Mouse (Mus musculus) hindbrain, postnatal 0 days (tissue): ENCODE data around the gene Cds1. TPM values are rescaled to one million over a fixed set of nuclear protein-coding genes. Genes with fewer than 3 reads are reported as not detected.

Source experiments
- ATAC-seq: fragments of 200-750 bp; cut with Nextera tagmentation; 2 replicates; pipeline ENCODE4 v1.8.0; 2017; ENCODE audit warnings: mild to moderate bottlenecking, moderate TSS enrichment, moderate library complexity
- DNase-seq: peaks from one replicate; pipeline ENCODE4 v3.0.0-alpha.2; 2015; ENCODE audit warnings: low spot score
- H3K27ac ChIP-seq: fragments of 300-500 bp; sonication (generic); 2 replicates; pipeline ENCODE4 v1.5.1; 2014; ENCODE audit warnings: mild to moderate bottlenecking
- H3K27me3 ChIP-seq: fragments of 300-500 bp; sonication (generic); 2 replicates; pipeline ENCODE4 v1.6.1; 2014; ENCODE audit warnings: low read length, mixed read lengths; ENCODE audit not compliant: insufficient read depth
- H3K36me3 ChIP-seq: fragments of 300-500 bp; sonication (generic); 2 replicates; pipeline ENCODE4 v1.6.1; 2014; ENCODE audit warnings: low read length, mixed read lengths; ENCODE audit not compliant: insufficient read depth
- H3K4me1 ChIP-seq: fragments of 300-500 bp; sonication (generic); 2 replicates; pipeline ENCODE4 v1.6.1; 2014; ENCODE audit warnings: antibody characterized with exemption, low read length, mixed read lengths; ENCODE audit not compliant: insufficient read depth
- H3K4me2 ChIP-seq: fragments of 300-500 bp; sonication (generic); 2 replicates; pipeline ENCODE4 v1.6.1; 2014; ENCODE audit warnings: low read depth, mild to moderate bottlenecking, low read length, moderate library complexity, mixed read lengths
- H3K4me3 ChIP-seq: fragments of 300-500 bp; sonication (generic); 2 replicates; pipeline ENCODE4 v1.5.1; 2014; ENCODE audit warnings: low read length
- H3K9ac ChIP-seq: fragments of 300-500 bp; sonication (generic); replicated peaks from 2 replicates; pipeline ENCODE4 v1.6.1; 2014; ENCODE audit warnings: mild to moderate bottlenecking, low read length, moderate library complexity, mixed read lengths
- H3K9me3 ChIP-seq: fragments of 300-500 bp; sonication (generic); 2 replicates; pipeline ENCODE4 v1.6.1; 2016; ENCODE audit warnings: low read length, mixed read lengths
- CTCF ChIP-seq: IDR thresholded peaks from 2 replicates; pipeline ENCODE4 v1.5.1; 2016; ENCODE audit warnings: antibody characterized with exemption, control low read depth, low read depth
- WGBS: fragments of 180-500 bp; shearing (Covaris S2); extraction: QIAGEN DNeasy Blood & Tissue Kit; methylation state at CpG from one replicate; pipeline ENCODE4 v1.1.7; 2014; 5-methylcytosine and 5-hydroxymethylcytosine counted together
- polyA plus RNA-seq: library from polyadenylated mRNA; unstranded; fragments of >200 nt; fragmentation: Nextera tagmentation; extraction: Ambion mirVana; gene quantifications from 2 replicates; pipeline ENCODE4 v1.2.1, GENCODE M21; 2015
- total RNA-seq: library from RNA; depleted of rRNA; stranded (reverse); fragments of >200 nt; gene quantifications from 2 replicates; pipeline ENCODE4 v1.2.3, GENCODE M21; 2014

Cds1 gene
- total and polyA plus RNA-seq, 2 experiments from 2014 or later, result 11.1 to 20.2 TPM

- Histone ChIP-seq H3K4me1 (no peaks in the 10 kb centered on the region), H3K4me2 (no peak overlapping the region), H3K9me3 (no peaks in the 10 kb centered on the region), H3K27me3 (peaks cover 15% of the 10 kb centered on the region), H3K36me3 (no peaks in the 10 kb centered on the region), H3K4me3 (no peak overlapping the region), H3K27ac (no peak overlapping the region), H3K9ac (no peak overlapping the region)
- no peak for DNase-seq
- ATAC-seq, result no peak
- WGBS, result 51% methylated on average over 4 of the region's 4 CpGs
- TF ChIP-seq CTCF, result no peak
Observed at GRCm38 (mm10) chr5:101761685-101762084, 3.2 kb upstream of the Cds1 start.

GRCm38 (mm10) chr5:101763571-101763970, 1.4 kb upstream of the Cds1 start:
- H3K4me1 ChIP-seq, result no peaks in the 10 kb centered on the region
- H3K27ac ChIP-seq, result no peak overlapping the region
- no peaks in the 10 kb centered on the region for H3K36me3 ChIP-seq
- DNase-seq (no peak), ATAC-seq (no peak)
- H3K9me3 ChIP-seq, result no peaks in the 10 kb centered on the region
- H3K27me3 ChIP-seq, result peaks cover 18% of the 10 kb centered on the region
- TF ChIP-seq CTCF, result no peak
- 26% methylated on average over 2 of the region's 2 CpGs for WGBS
- H3K4me3 ChIP-seq, result no peak overlapping the region
- H3K4me2 ChIP-seq, result no peak overlapping the region
- no peak overlapping the region for H3K9ac ChIP-seq

DNA sequence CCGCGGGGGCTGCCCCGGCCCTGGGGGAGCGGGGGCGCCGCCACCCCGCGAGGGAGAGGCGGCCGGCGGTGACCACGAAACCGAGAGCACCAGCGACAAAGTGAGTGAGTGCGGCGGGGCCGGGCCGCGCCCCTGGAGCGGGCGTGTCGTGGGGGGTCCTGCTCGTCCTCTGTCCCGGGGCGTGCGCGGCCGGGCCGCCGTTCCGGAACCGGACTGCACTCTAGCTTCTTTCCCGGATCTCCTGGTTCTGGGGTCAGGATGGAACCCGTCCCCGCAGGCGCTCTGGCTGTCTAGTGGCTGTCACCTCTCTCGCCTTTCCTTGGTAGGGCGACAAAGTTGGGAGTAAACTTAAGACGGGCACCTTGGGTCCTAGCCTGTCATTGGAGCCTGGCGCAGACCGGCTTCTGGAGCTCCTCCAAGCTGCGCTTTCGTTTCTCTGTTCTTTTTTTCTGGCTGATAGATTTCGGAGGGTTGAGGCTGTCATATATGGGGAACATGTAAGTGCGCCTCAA, 516 bp downstream of the Cds1 start:
- ATAC-seq (peak; percentile 27), DNase-seq (peak; percentile 30)
- WGBS, result under 1% methylated on average over 42 of the region's 45 CpGs
- peaks cover 18% of the 10 kb centered on the region for H3K27me3 ChIP-seq
- TF ChIP-seq CTCF, result no peak
- no peaks in the 10 kb centered on the region for H3K36me3 ChIP-seq
- peak overlapping the region; percentile 99 for H3K4me2 ChIP-seq
- peak overlapping the region; percentile 76 for H3K4me3 ChIP-seq
- no peak overlapping the region for H3K27ac ChIP-seq
- no peaks in the 10 kb centered on the region for H3K9me3 ChIP-seq
- peak overlapping the region; percentile 60 for H3K9ac ChIP-seq
- no peaks in the 10 kb centered on the region for H3K4me1 ChIP-seq

DNA sequence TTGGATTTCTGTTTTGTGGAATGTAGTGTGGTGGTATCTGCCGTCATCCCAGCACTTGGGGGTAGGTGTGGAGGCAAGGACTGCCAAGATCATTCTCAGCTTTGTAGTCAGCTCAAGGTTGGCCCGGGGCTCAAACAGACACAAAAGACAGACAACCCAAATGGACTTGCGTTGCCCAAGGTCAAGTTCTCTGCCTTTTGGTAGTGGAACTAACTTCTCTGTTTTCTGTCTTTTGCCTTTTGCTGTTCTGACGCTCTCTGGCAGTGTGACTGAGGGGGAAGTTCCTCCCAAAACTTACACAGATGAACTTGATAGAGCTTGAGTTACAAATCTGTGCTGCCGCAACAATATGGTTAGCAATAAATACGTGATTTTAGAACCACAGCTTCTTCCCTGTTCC, 1.3 kb downstream of the Cds1 start:
- Histone ChIP-seq H3K4me3 (peak overlapping the region; percentile 76), H3K9ac (no peak overlapping the region), H3K4me2 (peak overlapping the region; percentile 99), H3K9me3 (no peaks in the 10 kb centered on the region), H3K27ac (no peak overlapping the region), H3K4me1 (no peaks in the 10 kb centered on the region), H3K27me3 (peaks cover 18% of the 10 kb centered on the region), H3K36me3 (no peaks in the 10 kb centered on the region)
- 31% methylated on average over 6 of the region's 6 CpGs for WGBS
- DNase-seq (no peak), ATAC-seq (no peak)
- no peak for TF ChIP-seq CTCF

- no peak overlapping the region for H3K9ac ChIP-seq
- H3K4me1 ChIP-seq, result no peaks in the 10 kb centered on the region
- H3K36me3 ChIP-seq, result no peaks in the 10 kb centered on the region
- ATAC-seq (no peak), DNase-seq (no peak)
- H3K9me3 ChIP-seq, result no peaks in the 10 kb centered on the region
- WGBS, result 70% methylated on average over 5 of the region's 5 CpGs
- no peak for TF ChIP-seq CTCF
- H3K27me3 ChIP-seq, result peaks cover 18% of the 10 kb centered on the region
- H3K27ac ChIP-seq, result no peak overlapping the region
- no peak overlapping the region for H3K4me2 ChIP-seq
- peak overlapping the region; percentile 18; the same call in 1 of the 2 replicates for H3K4me3 ChIP-seq
Observed at GRCm38 (mm10) chr5:101767086-101767485, 2.2 kb downstream of the Cds1 start.

DNA sequence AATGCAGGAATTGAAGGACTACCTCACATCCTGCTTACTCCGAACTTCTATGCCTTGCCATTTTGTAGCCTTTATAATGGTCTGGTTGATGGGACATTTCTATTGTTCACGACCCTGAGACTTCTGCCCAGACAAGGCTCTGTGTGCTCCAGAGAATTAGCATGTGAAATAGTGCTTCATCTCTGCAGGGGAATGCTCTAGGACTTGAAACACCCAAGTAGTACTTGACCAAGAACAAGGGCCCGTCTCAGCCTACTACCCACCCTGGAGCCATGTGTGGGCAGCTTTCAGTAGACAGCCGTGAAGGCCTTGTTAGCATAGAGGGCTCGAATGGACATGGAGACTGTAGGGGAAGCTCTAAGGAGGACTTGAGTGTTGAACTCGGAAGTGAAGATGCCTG, 2.6 kb downstream of the Cds1 start:
- 58% methylated on average over 6 of the region's 6 CpGs for WGBS
- peaks cover 18% of the 10 kb centered on the region for H3K27me3 ChIP-seq

DNA sequence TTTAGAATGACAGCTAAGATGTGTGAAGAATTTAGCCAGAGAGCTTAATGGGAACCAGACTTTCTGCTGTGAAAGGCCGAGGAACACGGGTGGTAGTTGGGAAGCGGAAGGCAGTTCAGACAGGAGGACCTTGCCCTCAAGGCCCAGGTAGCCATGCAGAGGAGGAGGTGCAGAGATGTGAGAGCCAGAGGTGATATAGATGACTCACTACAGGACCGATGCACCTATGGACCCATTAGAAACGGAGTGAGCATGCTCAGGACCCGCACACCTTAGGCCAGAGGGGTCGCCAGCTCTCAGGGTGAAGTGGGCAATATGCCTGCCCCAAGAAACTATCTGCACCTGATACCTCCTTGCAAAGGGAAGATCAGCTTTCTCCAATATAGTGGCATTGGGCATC, 3.6 kb downstream of the Cds1 start:
- no peak overlapping the region for H3K4me2 ChIP-seq
- 95% methylated on average over 7 of the region's 7 CpGs for WGBS
- H3K36me3 ChIP-seq, result no peaks in the 10 kb centered on the region
- H3K27me3 ChIP-seq, result peaks cover 11% of the 10 kb centered on the region
- H3K4me1 ChIP-seq, result no peaks in the 10 kb centered on the region
- H3K9me3 ChIP-seq, result no peaks in the 10 kb centered on the region
- no peak for ATAC-seq
- H3K4me3 ChIP-seq, result no peak overlapping the region
- no peak for DNase-seq
- no peak overlapping the region for H3K27ac ChIP-seq
- TF ChIP-seq CTCF, result no peak
- H3K9ac ChIP-seq, result no peak overlapping the region

More for the DNA sequence above, 2.6 kb downstream of the Cds1 start:
- no peak overlapping the region for H3K4me2 ChIP-seq
- no peak for TF ChIP-seq CTCF
- H3K4me3 ChIP-seq, result no peak overlapping the region
- ATAC-seq (no peak), DNase-seq (no peak)
- H3K9me3 ChIP-seq, result no peaks in the 10 kb centered on the region
- no peaks in the 10 kb centered on the region for H3K36me3 ChIP-seq
- no peak overlapping the region for H3K27ac ChIP-seq
- H3K4me1 ChIP-seq, result no peaks in the 10 kb centered on the region
- no peak overlapping the region for H3K9ac ChIP-seq
